Mouse (Mus musculus) heart, embryonic 16.5 days (tissue): ENCODE results near the gene Herc2. TPM values are rescaled to one million over a fixed set of nuclear protein-coding genes. Genes with fewer than 3 reads are reported as not detected.
A peak's percentile ranks its signal among the peaks of the same experiment; 100 is the strongest.

Experiments used
- ATAC-seq: fragments of 200-750 bp; cut with Nextera tagmentation; replicated peaks from 2 replicates; pipeline ENCODE4 v1.8.0; 2017; ENCODE audit warnings: moderate number of reproducible peaks; ENCODE audit not compliant: insufficient read depth, low FRiP score; ENCODE audit errors: extremely low read depth
- H3K27ac ChIP-seq: fragments of 300-500 bp; sonication (generic); 2 replicates; pipeline ENCODE4 v1.5.1; 2014; ENCODE audit warnings: mild to moderate bottlenecking, low read length, control low read depth, moderate library complexity
- H3K27me3 ChIP-seq: fragments of 300-500 bp; sonication (generic); 2 replicates; pipeline ENCODE4 v1.6.1; 2014; ENCODE audit warnings: low read length, mixed read lengths; ENCODE audit not compliant: control insufficient read depth, insufficient read depth
- H3K36me3 ChIP-seq: fragments of 300-500 bp; sonication (generic); 2 replicates; pipeline ENCODE4 v1.6.1; 2014; ENCODE audit not compliant: control insufficient read depth, insufficient read depth
- H3K4me1 ChIP-seq: fragments of 300-500 bp; sonication (generic); 2 replicates; pipeline ENCODE4 v1.6.1; 2014; ENCODE audit warnings: low read length, mixed read lengths; ENCODE audit not compliant: control insufficient read depth, insufficient read depth
- H3K4me2 ChIP-seq: fragments of 300-500 bp; sonication (generic); 2 replicates; pipeline ENCODE4 v1.6.1; 2014; ENCODE audit warnings: low read depth, mild to moderate bottlenecking, control low read depth, low read length
- H3K4me3 ChIP-seq: fragments of 300-500 bp; sonication (generic); 2 replicates; pipeline ENCODE4 v1.5.1; 2014; ENCODE audit warnings: mild to moderate bottlenecking, control low read depth, low read length
- H3K9ac ChIP-seq: fragments of 300-500 bp; sonication (generic); 2 replicates; pipeline ENCODE4 v1.6.1; 2014; ENCODE audit warnings: low read length, control low read depth
- H3K9me3 ChIP-seq: fragments of 300-500 bp; sonication (generic); replicated peaks from 2 replicates; pipeline ENCODE4 v1.6.1; 2016; ENCODE audit warnings: low read length; ENCODE audit not compliant: control insufficient read depth
- WGBS: fragments of 180-500 bp; shearing (Covaris S2); extraction: QIAGEN DNeasy Blood & Tissue Kit; methylation state at CpG from one replicate; pipeline ENCODE4 v1.1.7; 2014; 5-methylcytosine and 5-hydroxymethylcytosine counted together
- polyA plus RNA-seq: library from polyadenylated mRNA; unstranded; fragments of >200 nt; fragmentation: Nextera tagmentation; extraction: Ambion mirVana; gene quantifications from 2 replicates; pipeline ENCODE4 v1.2.1, GENCODE M21; 2015

Herc2 gene
- polyA plus RNA-seq, 1 experiment from 2014 or later: 16.5 TPM

- Histone ChIP-seq H3K27ac (no peak overlapping the region), H3K27me3 (no peaks in the 10 kb centered on the region), H3K4me1 (peaks cover 8% of the 10 kb centered on the region), H3K4me2 (no peak overlapping the region), H3K9ac (no peak overlapping the region), H3K36me3 (peaks cover 12% of the 10 kb centered on the region), H3K9me3 (no peaks in the 10 kb centered on the region), H3K4me3 (no peak overlapping the region)
- ATAC-seq: no peak
Observed at GRCm38 (mm10) chr7:56052996-56053395, 3.0 kb downstream of the Herc2 start.

- H3K9ac ChIP-seq: no peak overlapping the region
- no peaks in the 10 kb centered on the region for H3K27me3 ChIP-seq
- H3K4me1 ChIP-seq: peaks cover 8% of the 10 kb centered on the region
- H3K4me3 ChIP-seq: no peak overlapping the region
- peaks cover 12% of the 10 kb centered on the region for H3K36me3 ChIP-seq
- H3K9me3 ChIP-seq: no peaks in the 10 kb centered on the region
- no peak overlapping the region for H3K4me2 ChIP-seq
- ATAC-seq: no peak
- H3K27ac ChIP-seq: no peak overlapping the region
- 84% methylated on average over 3 of the region's 3 CpGs for WGBS
Observed at GRCm38 (mm10) chr7:56055338-56055737, 5.3 kb downstream of the Herc2 start.

GRCm38 (mm10) chr7:56064876-56065275, 14.9 kb downstream of the Herc2 start:
- Histone ChIP-seq H3K9ac (no peak overlapping the region), H3K36me3 (peaks cover 6% of the 10 kb centered on the region; the same call in 1 of the 2 replicates), H3K4me1 (no peaks in the 10 kb centered on the region), H3K27ac (no peak overlapping the region), H3K9me3 (no peaks in the 10 kb centered on the region; the same call in 1 of the 2 replicates), H3K27me3 (no peaks in the 10 kb centered on the region), H3K4me3 (no peak overlapping the region), H3K4me2 (no peak overlapping the region)
- 95% methylated on average over 1 of the region's 1 CpGs for WGBS
- no peak for ATAC-seq

- Histone ChIP-seq H3K27ac (peak overlapping the region; percentile 37; the same call in 1 of the 2 replicates), H3K4me3 (no peak overlapping the region), H3K9me3 (no peaks in the 10 kb centered on the region; the same call in 1 of the 2 replicates), H3K4me1 (no peaks in the 10 kb centered on the region), H3K9ac (no peak overlapping the region), H3K36me3 (peaks cover 6% of the 10 kb centered on the region; the same call in 1 of the 2 replicates), H3K4me2 (no peak overlapping the region), H3K27me3 (no peaks in the 10 kb centered on the region)
- 45% methylated on average over 2 of the region's 2 CpGs for WGBS
- peak; percentile 67 for ATAC-seq
Observed at GRCm38 (mm10) chr7:56066136-56066535, 16.1 kb downstream of the Herc2 start.

- no peak for ATAC-seq
- 0 out of 2 replicates have a peak overlapping the region, but pooled peaks have one; percentile 37 for H3K27ac ChIP-seq
Observed at GRCm38 (mm10) chr7:56066634-56067033, 16.6 kb downstream of the Herc2 start.

GRCm38 (mm10) chr7:56071724-56072123, 21.7 kb downstream of the Herc2 start:
- WGBS: 88% methylated on average over 4 of the region's 4 CpGs
- H3K27ac ChIP-seq: no peak overlapping the region
- H3K27me3 ChIP-seq: no peaks in the 10 kb centered on the region
- H3K4me1 ChIP-seq: no peaks in the 10 kb centered on the region
- no peak overlapping the region for H3K4me3 ChIP-seq
- 0 out of 2 replicates have a peak, but pooled peaks cover 5% of the 10 kb centered on the region for H3K36me3 ChIP-seq
- no peaks in the 10 kb centered on the region for H3K9me3 ChIP-seq
- no peak overlapping the region for H3K9ac ChIP-seq
- no peak overlapping the region for H3K4me2 ChIP-seq
- ATAC-seq: no peak

More at GRCm38 (mm10) chr7:56066634-56067033, 16.6 kb downstream of the Herc2 start:
- H3K36me3 ChIP-seq: peaks cover 6% of the 10 kb centered on the region; the same call in 1 of the 2 replicates
- H3K4me2 ChIP-seq: no peak overlapping the region
- H3K9ac ChIP-seq: no peak overlapping the region
- no peaks in the 10 kb centered on the region for H3K4me1 ChIP-seq
- 93% methylated on average over 1 of the region's 1 CpGs for WGBS
- H3K4me3 ChIP-seq: no peak overlapping the region
- H3K27me3 ChIP-seq: no peaks in the 10 kb centered on the region
- no peaks in the 10 kb centered on the region; the same call in 1 of the 2 replicates for H3K9me3 ChIP-seq

GRCm38 (mm10) chr7:56083034-56083433, 33.0 kb downstream of the Herc2 start:
- Histone ChIP-seq H3K4me3 (no peak overlapping the region), H3K4me1 (no peaks in the 10 kb centered on the region), H3K27ac (no peak overlapping the region), H3K27me3 (no peaks in the 10 kb centered on the region), H3K9ac (no peak overlapping the region), H3K36me3 (peaks cover 11% of the 10 kb centered on the region), H3K9me3 (no peaks in the 10 kb centered on the region), H3K4me2 (no peak overlapping the region)
- WGBS: 80% methylated on average over 2 of the region's 2 CpGs
- no peak for ATAC-seq

GRCm38 (mm10) chr7:56089097-56089496, 39.1 kb downstream of the Herc2 start:
- Histone ChIP-seq H3K4me3 (no peak overlapping the region), H3K9me3 (no peaks in the 10 kb centered on the region), H3K36me3 (peaks cover 28% of the 10 kb centered on the region), H3K9ac (no peak overlapping the region), H3K4me1 (peaks cover 2% of the 10 kb centered on the region; the same call in 1 of the 2 replicates), H3K27ac (no peak overlapping the region), H3K27me3 (no peaks in the 10 kb centered on the region), H3K4me2 (no peak overlapping the region)
- ATAC-seq: no peak
- 76% methylated on average over 3 of the region's 3 CpGs for WGBS

GRCm38 (mm10) chr7:56091445-56091844, 41.4 kb downstream of the Herc2 start:
- H3K9ac ChIP-seq: no peak overlapping the region
- no peak overlapping the region for H3K27ac ChIP-seq
- H3K27me3 ChIP-seq: no peaks in the 10 kb centered on the region
- WGBS: 96% methylated on average over 5 of the region's 5 CpGs
- H3K4me1 ChIP-seq: peaks cover 2% of the 10 kb centered on the region; the same call in 1 of the 2 replicates
- no peak overlapping the region for H3K4me2 ChIP-seq
- peaks cover 36% of the 10 kb centered on the region for H3K36me3 ChIP-seq
- no peak overlapping the region for H3K4me3 ChIP-seq
- H3K9me3 ChIP-seq: no peaks in the 10 kb centered on the region
- ATAC-seq: no peak
